Mouse (Mus musculus) testis, adult 2 months (tissue): ENCODE results near the gene Cbs.

Source experiments
- CTCF ChIP-seq: fragments of 200-500 bp; IDR thresholded peaks from 2 replicates; pipeline ENCODE4 v1.5.1; 2012; ENCODE audit warnings: low read depth, mild to moderate bottlenecking, inconsistent platforms, low read length, moderate library complexity; ENCODE audit not compliant: control insufficient read depth, insufficient read depth, insufficient replicate concordance
- POLR2A ChIP-seq: fragments of 200-500 bp; IDR thresholded peaks from 2 replicates; pipeline ENCODE4 v1.6.1; 2012; ENCODE audit warnings: low read depth, mild to moderate bottlenecking, inconsistent platforms, low read length, moderate library complexity; ENCODE audit not compliant: control insufficient read depth

DNA sequence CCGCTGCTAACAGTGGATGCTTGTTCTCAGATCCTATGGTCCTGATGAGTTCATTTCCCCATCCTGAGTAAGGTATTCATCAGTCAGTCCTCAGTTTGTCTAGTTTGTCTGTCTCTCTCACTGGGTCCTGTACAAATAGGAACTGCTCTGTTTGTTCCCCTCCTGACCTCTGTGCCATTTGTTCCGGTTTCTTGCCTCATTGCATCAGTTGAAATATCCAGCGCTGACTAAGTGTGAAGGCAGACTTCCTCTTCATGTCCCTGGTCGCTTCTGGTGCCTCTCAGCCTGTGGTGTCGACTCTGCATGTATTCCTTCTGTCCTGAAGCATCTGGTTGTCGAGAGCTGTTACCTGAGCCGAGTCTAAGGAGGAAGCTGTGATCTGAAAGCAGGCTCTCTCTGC, 42.4 kb downstream of the Cbs start:
- TF ChIP-seq POLR2A = no peak
- no peak for TF ChIP-seq CTCF
